Mouse (Mus musculus): ENCODE data around the gene Cox7a2. TPM values are rescaled to one million over a fixed set of nuclear protein-coding genes. Genes with fewer than 3 reads are reported as not detected.

The Cox7a2 gene
- 100 to 1,000 TPM; 340 to 356 TPM for total RNA-seq (2021)

GRCm38 (mm10) chr9:79759385-79760005 is at the start of gene Cox7a2:
Gene Cox7a2, minus strand, starts transcription at chr9:79759878.
- intact Hi-C loops (cut with DNase I): loop anchor here (1.0 kb wide), 1 partner anchor 34 kb away; the partner anchor contains the start of gene Tmem30a
- peak; percentile 92 to 93 for DNase-seq (ENCODE audit: low spot score in 2 of 2)

GRCm38 (mm10) chr9:79809411-79809810 is 49.7 kb upstream of the Cox7a2 start:
- no peak for DNase-seq (ENCODE audit: low spot score in 2 of 2)
- intact Hi-C loops (cut with DNase I): no loop called here

GRCm38 (mm10) chr9:79807178-79807577 is 47.5 kb upstream of the Cox7a2 start:
- intact Hi-C loops (cut with DNase I): no loop called here
- no peak for DNase-seq (ENCODE audit: low spot score in 2 of 2)

- no peak for DNase-seq (ENCODE audit: low spot score in 2 of 2)
- intact Hi-C loops (cut with DNase I): loop anchor here (1.0 kb wide), 1 partner anchor 196 kb away; no protein-coding TSS in a partner anchor
Measured at GRCm38 (mm10) chr9:79806317-79807075, 46.8 kb upstream of the Cox7a2 start.

- intact Hi-C loops (cut with DNase I): no loop called here
- DNase-seq (ENCODE audit: low spot score in 2 of 2): no peak
Measured at GRCm38 (mm10) chr9:79805426-79805825, 45.7 kb upstream of the Cox7a2 start.

- DNase-seq (ENCODE audit: low spot score in 2 of 2): no peak
- intact Hi-C loops (cut with DNase I): no loop called here
Measured at GRCm38 (mm10) chr9:79796461-79797135, 36.9 kb upstream of the Cox7a2 start.

- intact Hi-C loops (cut with DNase I): no loop called here
- DNase-seq (ENCODE audit: low spot score in 2 of 2): no peak
Measured at GRCm38 (mm10) chr9:79795076-79795475, 35.4 kb upstream of the Cox7a2 start.

- DNase-seq (ENCODE audit: low spot score in 2 of 2): peak; percentile 94 to 98
- intact Hi-C loops (cut with DNase I): loop anchor here (1.0 kb wide), 1 partner anchor 34 kb away; the partner anchor contains the start of gene Cox7a2
Measured at GRCm38 (mm10) chr9:79792841-79793835, 33.5 kb upstream of the Cox7a2 start, which contains the start of gene Tmem30a. Gene Tmem30a, minus strand, starts transcription at chr9:79793507.

GRCm38 (mm10) chr9:79785794-79786085 is 26.1 kb upstream of the Cox7a2 start:
- intact Hi-C loops (cut with DNase I): no loop called here
- DNase-seq (ENCODE audit: low spot score in 2 of 2): no peak

- no peak for DNase-seq (ENCODE audit: low spot score in 2 of 2)
- intact Hi-C loops (cut with DNase I): no loop called here
Measured at GRCm38 (mm10) chr9:79784934-79785793, 25.5 kb upstream of the Cox7a2 start.

GRCm38 (mm10) chr9:79784439-79784838 is 24.8 kb upstream of the Cox7a2 start:
- no peak for DNase-seq (ENCODE audit: low spot score in 2 of 2)
- intact Hi-C loops (cut with DNase I): no loop called here

- intact Hi-C loops (cut with DNase I): no loop called here
- no peak for DNase-seq (ENCODE audit: low spot score in 2 of 2)
Measured at GRCm38 (mm10) chr9:79779354-79779753, 19.7 kb upstream of the Cox7a2 start.

- no peak for DNase-seq (ENCODE audit: low spot score in 2 of 2)
- intact Hi-C loops (cut with DNase I): no loop called here
Measured at GRCm38 (mm10) chr9:79766991-79767545, 7.4 kb upstream of the Cox7a2 start.

- no peak for DNase-seq (ENCODE audit: low spot score in 2 of 2)
- intact Hi-C loops (cut with DNase I): no loop called here
Measured at GRCm38 (mm10) chr9:79765329-79765728, 5.7 kb upstream of the Cox7a2 start.

GRCm38 (mm10) chr9:79762519-79762918 is 2.8 kb upstream of the Cox7a2 start:
- DNase-seq (ENCODE audit: low spot score in 2 of 2): no peak
- intact Hi-C loops (cut with DNase I): no loop called here

- DNase-seq (ENCODE audit: low spot score in 2 of 2): no peak
- intact Hi-C loops (cut with DNase I): no loop called here
Measured at GRCm38 (mm10) chr9:79760076-79760475, 398 bp upstream of the Cox7a2 start.

GRCm38 (mm10) chr9:79755311-79755710 is 4.4 kb downstream of the Cox7a2 start:
- DNase-seq (ENCODE audit: low spot score in 2 of 2): no peak
- intact Hi-C loops (cut with DNase I): no loop called here

GRCm38 (mm10) chr9:79751846-79752245 is 7.8 kb downstream of the Cox7a2 start:
- DNase-seq (ENCODE audit: low spot score in 2 of 2): no peak
- intact Hi-C loops (cut with DNase I): no loop called here

All from left cerebral cortex, postnatal 36 days (tissue).